Mouse (Mus musculus) c-Kit-positive CD71-positive TER-119-negative erythroid progenitor cells, embryonic 14.5 days (primary cell): Measurements from ENCODE around the gene Hook1.
"Not testable (repeated sequence)": the region's sequence is repeated elsewhere in the genome, so short reads cannot be mapped to it uniquely, and the experiment has no call there.

Experiments used
- DNase-seq: peaks from one replicate; pipeline ENCODE4 v3.0.0-alpha.2; 2013; ENCODE audit warnings: low read depth

Gene Hook1

GRCm38 (mm10) chr4:95966928-95967724, at the start of gene Hook1:
Gene Hook1, plus strand, starts transcription at chr4:95967240.
- DNase-seq: peak; percentile 66

- DNase-seq: no peak
Measured at GRCm38 (mm10) chr4:95917703-95918102, 49.3 kb upstream of the Hook1 start.

- DNase-seq: no peak
Measured at GRCm38 (mm10) chr4:95920448-95920847, 46.6 kb upstream of the Hook1 start.

DNA sequence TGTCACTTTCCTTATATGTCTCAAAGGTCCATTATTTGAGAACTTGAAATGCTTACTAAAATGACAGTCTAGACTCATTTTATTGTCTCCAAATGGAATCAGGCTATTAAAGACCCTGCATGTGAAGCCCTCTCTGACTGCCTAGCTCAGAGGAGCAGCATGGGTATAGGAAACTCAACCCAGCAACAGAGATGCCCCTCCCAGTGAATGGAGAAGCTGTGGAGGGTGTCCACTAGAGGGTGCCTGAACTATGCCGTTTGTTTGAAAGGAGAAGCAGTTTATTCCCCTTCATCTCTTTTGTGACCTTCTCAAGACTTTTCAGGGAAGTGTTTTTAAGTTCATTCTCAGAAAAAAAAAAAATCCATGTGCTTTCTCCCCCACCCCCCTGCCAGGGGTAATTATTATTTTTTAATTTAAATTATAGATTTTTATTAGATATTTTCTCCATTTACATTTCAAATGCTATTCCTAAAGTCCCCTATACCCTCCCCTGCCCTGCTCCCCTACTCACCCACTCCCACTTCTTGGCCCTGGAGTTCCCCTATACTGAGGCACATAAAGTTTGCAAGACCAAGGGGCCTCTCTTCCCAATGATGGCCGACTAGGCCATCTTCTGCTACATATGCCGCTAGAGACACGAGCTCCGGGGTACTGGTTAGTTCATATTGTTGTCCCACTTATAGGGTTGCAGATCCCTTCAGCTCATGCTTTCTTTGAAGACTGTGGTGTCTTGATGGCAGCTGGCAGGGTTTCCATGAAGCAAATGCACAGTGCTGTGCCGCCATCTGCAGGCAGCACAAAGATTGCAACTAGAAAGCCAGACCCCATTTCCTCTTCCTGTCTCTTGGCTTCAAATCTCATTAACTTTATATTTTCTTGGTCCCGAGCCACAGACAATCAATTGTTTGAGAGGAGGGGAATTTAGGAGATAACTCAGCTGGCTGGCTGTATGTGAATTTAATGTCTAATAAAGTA, 42.5 kb upstream of the Hook1 start:
- peak; percentile 8 for DNase-seq

DNA sequence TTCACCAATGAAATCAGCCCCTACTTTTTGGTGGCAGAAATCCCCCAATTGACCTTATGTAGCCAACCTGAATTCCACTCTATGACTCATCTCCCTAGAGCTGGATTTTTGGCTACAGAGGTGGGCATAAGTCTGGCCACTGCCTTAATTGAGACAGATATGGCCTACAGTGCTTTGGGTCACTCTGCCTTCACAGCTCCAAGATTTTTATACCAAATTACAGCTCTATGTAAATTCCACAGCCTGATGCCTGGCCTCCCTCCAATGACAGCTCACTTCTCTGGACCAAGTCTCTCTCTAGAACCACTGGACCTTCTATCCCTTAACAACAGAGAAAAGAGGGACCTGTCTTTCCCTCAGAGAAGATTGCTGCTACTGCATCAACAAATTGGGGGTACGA, 38.2 kb upstream of the Hook1 start:
- DNase-seq: no peak

- no peak for DNase-seq
Measured at GRCm38 (mm10) chr4:95929936-95930335, 37.1 kb upstream of the Hook1 start.

GRCm38 (mm10) chr4:95931331-95931730, 35.7 kb upstream of the Hook1 start:
- DNase-seq: no peak

- no peak for DNase-seq
Measured at GRCm38 (mm10) chr4:95933801-95934356, 33.2 kb upstream of the Hook1 start.

DNA sequence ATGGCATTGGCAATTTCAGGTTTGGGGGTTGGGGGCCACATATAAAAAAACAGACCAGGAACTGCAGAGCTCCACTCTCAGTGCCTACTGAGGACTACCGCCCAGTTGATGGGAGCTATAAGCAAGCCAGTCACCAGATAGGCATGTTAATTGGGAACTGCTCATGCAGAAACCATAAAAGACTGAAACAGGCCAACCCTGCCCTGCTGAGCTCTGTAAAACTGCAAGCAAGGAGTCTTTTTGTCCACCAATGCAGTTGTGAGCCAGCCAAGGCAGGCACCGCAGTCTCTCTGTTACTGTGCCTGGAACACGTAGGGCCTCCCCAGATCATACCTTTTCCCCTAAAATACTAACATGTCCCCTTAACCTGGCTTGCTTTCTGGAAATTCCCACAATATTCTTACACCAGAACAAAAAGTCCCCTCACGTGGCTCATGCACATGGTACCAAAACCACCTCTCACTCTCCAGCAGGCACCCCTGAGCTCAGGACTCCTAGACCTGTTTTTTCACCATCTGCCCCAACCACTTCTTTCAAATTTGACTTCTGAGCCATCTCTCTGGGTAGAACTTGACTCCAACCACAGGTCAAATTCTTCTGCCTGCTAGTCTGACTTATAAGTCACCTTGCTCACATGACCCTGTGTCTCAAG, 32.5 kb upstream of the Hook1 start:
- no peak for DNase-seq

- DNase-seq: no peak
Measured at GRCm38 (mm10) chr4:95938701-95939100, 28.3 kb upstream of the Hook1 start.

- no peak for DNase-seq
Measured at GRCm38 (mm10) chr4:95947896-95948295, 19.1 kb upstream of the Hook1 start.

DNA sequence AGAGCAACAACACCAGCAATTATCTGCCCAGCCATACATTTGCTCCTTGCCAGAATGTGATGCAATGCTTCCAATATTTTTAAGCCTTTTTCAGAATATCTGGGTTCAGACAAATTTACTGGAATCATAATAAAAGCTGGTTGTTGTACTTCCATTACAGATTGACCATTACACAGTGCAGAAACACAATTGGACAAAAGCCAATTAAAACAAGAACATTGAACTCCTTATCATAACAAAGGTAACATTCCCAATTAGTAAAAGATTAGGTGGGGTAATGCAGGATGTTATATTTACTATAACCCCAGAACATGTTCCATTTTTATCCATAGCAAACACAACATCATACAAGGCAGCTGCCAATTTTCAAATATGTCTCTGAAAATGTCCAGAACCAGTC, 13.7 kb upstream of the Hook1 start:
- DNase-seq: no peak

DNA sequence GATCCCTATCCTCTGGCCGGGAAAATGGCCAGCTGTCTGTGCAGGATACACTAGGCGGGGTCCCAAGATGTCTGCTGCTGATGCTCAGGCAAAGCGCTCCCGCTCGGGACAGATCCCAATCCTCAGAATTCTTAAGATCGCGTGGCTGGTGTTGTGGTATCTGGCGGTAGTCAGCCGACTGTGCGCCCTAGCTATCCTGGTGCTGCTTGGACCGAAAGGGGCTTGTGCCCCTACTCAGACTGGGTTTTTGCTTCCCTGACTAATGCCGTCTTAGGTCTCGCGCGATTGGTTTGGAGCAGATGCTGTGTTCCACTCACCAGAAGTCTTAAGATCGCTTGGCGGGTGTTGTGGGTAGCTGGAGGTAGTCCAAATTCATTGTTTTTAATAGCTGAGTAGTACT, 15.2 kb downstream of the Hook1 start:
- not testable (repeated sequence) for DNase-seq

GRCm38 (mm10) chr4:96016875-96017274, 49.8 kb downstream of the Hook1 start:
- no peak for DNase-seq

GRCm38 (mm10) chr4:96022803-96023202, 55.8 kb downstream of the Hook1 start:
- no peak for DNase-seq

DNA sequence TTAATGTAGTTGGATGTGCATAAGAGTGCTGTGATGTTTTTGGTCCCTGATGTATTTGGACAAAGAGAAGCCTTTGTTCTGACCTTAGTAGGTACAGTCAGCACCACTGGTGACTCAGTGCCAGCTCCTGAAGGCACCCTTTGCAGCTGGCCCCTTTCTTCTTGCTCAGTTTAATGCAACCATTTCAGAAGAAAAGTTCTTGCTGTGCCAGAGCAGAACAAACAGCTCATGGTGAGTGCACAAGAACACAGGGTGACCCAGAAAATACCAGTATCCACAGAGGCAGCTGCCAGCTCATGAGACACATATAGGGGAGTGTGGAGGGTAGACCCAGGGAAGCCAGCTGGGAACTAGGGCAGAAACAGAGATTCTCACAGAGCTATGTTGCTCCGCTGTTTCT, 61.4 kb downstream of the Hook1 start:
- no peak for DNase-seq

DNA sequence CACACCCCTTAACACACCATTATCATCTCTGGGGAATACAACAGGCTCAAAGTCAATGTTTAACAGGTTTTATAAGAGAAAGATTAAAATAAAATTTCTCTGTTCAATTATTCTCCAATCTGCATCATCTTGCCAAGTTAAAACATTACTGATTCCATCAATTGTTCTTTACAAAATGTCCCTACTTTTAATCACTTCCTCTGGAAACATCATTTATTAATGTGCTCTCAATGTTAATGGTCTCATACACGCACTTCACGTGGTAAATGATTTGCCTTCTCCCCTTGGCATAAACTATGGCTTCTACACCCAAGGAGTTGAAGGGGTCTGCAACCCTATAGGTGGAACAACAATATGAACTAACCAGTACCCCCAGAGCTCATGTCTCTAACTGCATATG, 93.1 kb downstream of the Hook1 start:
- DNase-seq: no peak

- DNase-seq: no peak
Measured at GRCm38 (mm10) chr4:96062045-96062444, 95.0 kb downstream of the Hook1 start.
